Mouse (Mus musculus): ENCODE measurements around the gene Agpat4.

Agpat4 gene

GRCm38 (mm10) chr17:12121226-12121794, 2.8 kb downstream of the Agpat4 start:
- in situ Hi-C loops (cut with MboI, MseI), result loop anchor here in 1 of 2 experiments (5.0 kb wide), 1 partner anchor 81 kb away; no protein-coding TSS in a partner anchor

GRCm38 (mm10) chr17:12122262-12122661, 3.8 kb downstream of the Agpat4 start:
- in situ Hi-C loops (cut with MboI, MseI), result loop anchor here in 1 of 2 experiments (5.0 kb wide), 1 partner anchor 80 kb away; no protein-coding TSS in a partner anchor

DNA sequence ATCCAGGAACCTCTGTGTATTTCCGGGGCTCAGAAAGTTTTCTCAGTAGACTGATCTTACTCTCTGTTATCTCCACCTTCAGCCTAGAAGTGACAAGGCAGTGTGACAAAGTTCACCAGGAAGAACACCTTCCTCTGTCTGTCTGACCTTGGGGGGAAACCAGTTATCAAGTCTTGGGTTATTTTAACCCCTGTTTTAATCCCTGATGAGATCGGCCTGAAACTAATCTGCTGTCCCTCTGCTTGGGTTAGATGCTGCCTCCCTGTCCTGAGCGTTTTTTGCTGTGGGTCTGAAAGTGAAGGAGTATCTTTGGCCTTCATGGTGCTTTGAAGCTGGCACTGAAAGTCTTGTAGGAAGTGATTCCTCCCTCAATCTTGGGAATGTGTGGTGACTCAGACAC, 4.7 kb downstream of the Agpat4 start:
- in situ Hi-C loops (cut with MboI, MseI), result loop anchor here in 1 of 2 experiments (5.0 kb wide), 1 partner anchor 79 kb away; no protein-coding TSS in a partner anchor

- in situ Hi-C loops (cut with MboI, MseI), result no loop called here
Measured at GRCm38 (mm10) chr17:12127056-12127455, 8.6 kb downstream of the Agpat4 start.

- in situ Hi-C loops (cut with MboI, MseI), result no loop called here
Measured at GRCm38 (mm10) chr17:12128976-12129375, 10.5 kb downstream of the Agpat4 start.

DNA sequence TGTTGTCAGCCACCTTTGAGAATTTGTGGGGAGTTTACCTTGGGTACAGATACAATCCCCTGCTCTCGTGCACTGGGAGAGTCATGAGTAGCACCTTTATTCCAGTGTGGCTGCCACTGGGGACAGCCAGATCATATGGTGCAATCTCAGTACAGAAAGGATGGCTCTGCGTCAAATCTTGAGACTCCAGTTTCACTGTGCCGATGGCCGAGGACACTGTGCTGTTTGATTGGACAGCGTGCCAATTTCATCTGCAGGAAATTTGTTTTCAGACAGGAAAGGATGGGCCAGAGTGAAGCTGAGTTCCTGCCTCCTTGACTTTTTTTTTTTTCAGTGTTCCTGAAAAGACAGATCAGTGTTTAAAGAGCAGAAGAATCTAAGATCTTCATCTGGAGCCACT, 12.7 kb downstream of the Agpat4 start:
- in situ Hi-C loops (cut with MboI, MseI), result no loop called here

DNA sequence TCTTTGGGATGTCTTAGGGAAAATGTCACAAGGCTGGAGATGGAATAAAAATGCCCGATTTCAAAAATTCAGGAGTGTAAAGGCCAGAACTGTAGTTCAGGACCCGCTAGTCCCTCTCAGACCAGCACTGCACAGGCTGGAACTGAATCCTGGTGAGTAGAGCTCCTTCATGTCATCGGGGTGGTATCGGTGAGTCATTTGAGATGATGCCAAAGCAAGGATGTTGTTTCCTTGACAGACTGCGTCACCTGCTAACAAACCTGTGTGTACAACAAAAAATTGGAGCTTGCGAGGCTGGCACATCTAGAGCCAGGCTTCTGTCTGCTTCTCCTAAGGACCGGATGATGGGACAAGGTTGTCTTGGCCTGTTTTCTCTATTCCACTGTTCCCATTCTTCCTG, 13.1 kb downstream of the Agpat4 start:
- in situ Hi-C loops (cut with MboI, MseI), result no loop called here

- in situ Hi-C loops (cut with MboI, MseI), result no loop called here
Measured at GRCm38 (mm10) chr17:12132904-12133303, 14.4 kb downstream of the Agpat4 start.

GRCm38 (mm10) chr17:12133985-12134384, 15.5 kb downstream of the Agpat4 start:
- in situ Hi-C loops (cut with MboI, MseI), result no loop called here

DNA sequence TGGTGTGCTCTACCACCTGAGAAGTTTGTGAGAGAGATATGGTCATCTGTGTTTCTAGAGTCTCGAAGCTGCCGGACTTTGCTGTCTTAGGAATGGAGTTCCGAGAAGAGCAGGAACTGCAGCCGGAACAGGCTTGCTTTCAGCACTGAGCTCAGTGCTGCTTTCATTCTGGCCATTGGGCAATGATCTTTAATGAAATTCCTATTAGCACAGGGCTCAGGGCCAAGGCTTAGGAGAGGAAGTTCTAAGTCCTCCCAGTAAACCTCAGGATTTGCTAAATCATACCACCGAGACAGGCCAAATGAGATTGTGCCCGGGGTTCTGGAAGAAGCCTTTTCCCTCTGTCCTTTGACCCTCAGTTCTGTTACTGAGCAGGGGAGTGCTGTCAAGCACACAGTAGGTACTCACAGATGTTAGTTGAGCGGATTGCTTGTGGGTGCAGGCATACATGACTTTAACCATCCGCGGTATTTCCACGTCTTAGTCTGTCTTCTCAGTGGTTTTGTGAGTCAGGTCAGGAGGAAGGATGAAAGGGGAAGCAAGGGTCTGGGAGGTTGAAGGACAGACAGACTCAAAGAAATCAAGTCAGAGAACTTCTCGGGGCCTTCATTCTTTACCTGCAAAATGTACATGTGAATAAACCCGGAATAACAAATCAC, 16.6 kb downstream of the Agpat4 start:
- in situ Hi-C loops (cut with MboI, MseI), result no loop called here

DNA sequence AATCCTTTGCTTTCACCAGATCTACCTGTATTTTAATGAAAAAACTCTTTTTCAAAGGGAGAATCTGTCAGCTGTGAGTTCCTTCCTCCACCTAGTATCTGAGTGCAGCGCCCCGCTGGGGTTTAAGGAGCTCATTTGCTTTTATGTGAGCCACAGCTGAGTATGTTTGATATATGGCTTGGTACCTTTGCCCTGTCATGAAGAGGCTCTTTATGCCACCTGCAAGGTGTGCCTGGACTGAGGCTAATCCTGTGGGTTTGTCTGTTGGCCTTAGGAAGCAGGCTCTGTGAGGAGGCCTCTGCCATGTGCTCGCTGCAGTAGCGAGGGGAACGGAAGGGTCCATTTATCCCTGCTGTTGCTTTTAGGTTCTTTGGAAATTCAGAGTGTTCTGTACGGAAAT, 19.9 kb downstream of the Agpat4 start:
- in situ Hi-C loops (cut with MboI, MseI), result no loop called here

GRCm38 (mm10) chr17:12143948-12144364, 25.5 kb downstream of the Agpat4 start:
- in situ Hi-C loops (cut with MboI, MseI), result no loop called here

DNA sequence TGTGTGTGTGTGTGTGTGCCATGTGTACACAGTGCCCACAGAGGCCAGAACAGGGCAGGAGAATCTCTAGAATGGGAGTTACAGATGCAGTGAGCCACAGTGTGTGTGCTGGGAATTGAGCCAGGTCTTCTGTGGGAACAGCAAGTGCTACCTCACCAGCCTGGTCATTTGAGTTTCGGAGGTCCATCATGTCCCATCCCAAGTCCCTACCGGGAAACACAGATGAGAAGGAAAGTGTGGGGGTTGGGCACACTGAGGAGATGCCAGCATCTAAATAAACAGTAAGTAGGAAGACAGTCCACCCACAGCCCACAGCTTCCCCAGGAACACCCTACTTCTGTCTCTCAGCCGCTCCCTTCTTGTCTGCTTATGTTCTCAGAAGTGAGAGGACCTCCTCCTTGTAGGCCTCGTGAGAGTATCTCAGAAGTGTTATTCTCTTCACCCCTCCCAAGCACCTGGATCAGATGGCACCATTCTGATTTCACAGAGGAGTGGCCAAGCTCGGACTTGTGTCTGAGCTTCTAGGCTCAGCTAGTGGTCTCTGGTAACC, 27.7 kb downstream of the Agpat4 start:
- in situ Hi-C loops (cut with MboI, MseI), result no loop called here

DNA sequence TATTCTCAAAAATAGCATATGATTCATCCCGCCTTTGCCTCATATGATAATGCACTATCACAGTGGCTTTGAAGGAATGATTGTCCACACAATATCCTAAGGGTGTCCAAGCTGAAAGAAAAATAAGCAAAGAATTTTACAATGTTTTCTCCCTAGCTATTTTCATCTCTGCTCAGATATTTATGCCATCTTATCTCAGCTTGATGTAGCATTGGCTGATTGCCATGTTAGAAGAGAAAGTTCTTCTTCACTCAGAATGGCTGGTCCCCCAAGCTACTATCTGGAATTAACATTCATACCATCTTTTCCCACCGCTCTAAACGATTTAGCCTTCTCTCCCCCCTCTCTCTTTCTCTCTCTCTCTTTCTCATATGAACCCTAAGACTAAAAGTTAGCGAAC, 29.3 kb downstream of the Agpat4 start:
- in situ Hi-C loops (cut with MboI, MseI), result no loop called here

GRCm38 (mm10) chr17:12149232-12149861, 30.8 kb downstream of the Agpat4 start:
- in situ Hi-C loops (cut with MboI, MseI), result no loop called here

DNA sequence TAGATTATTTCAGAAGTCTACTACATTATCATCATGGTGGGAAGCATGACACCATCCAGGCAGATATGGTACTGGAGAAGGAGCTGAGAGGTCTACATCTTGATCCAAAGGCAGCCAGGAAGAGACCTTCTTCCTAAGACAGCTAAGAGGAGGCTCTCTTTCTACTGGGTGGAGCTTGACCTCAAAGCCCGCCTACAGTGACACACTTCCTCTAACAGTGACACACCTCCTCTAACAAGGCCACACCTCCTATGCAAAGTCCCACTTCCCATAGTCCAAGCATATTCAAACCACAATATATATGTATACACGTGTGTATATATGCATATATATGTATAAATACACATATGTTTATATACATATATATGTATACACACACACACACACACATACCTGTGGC, 32.5 kb downstream of the Agpat4 start:
- in situ Hi-C loops (cut with MboI, MseI), result no loop called here

DNA sequence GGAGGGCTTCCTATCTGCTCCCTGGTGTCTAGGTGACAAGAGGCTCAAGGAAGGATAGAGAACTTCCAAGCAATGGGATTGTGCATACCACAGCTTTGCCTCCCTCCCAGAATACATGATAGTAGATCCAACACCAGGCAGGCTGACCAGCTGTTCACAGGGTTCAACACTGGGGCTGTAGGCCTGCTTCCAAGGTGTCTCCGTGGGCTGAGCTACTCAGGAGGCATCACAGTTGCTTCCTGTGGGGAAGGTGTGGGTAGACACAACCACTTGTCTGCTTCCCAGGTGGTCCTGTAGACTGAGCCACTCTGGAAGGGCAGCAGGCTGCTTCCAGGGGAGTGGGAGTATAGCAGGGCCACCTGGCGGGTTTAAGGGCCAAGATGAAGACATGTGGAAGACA, 35.8 kb downstream of the Agpat4 start:
- in situ Hi-C loops (cut with MboI, MseI), result no loop called here

DNA sequence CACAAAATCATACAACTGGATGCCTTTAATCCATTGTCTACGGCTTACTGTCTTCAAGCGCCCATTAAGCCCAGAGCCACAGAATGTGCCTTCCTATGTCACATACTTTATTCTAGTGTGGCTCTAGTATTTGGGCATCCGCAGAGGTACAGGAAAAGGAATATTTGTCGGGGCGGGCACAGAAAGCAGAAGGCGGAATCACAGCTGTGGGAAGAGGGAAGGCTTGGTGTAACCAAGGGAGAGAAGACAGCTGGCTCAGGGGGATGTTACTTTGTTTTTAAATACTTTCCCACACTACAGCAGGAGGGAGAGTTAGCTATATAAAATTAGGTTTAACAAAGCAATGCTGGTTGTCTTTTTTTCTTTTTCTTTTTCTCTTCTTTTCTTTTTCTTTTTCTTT, 36.7 kb downstream of the Agpat4 start:
- in situ Hi-C loops (cut with MboI, MseI), result no loop called here

DNA sequence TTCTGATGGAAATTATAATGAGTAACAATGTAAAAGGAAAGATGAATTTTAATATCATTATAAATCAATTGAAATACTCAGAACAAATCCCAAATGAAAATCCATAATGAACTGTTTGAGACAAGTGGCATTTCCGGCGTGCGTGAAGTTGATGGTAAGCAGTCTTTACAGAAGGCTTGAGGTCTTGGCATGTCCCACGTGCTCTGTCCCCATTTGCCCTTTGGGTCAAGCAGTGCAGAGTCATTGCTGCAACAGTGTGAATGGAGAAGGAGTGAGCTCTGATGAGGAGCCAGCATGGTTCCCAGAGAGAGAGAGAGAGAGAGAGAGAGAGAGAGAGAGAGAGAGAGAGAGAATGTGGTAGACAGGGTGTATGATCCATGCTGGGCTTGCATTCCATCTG, 37.4 kb downstream of the Agpat4 start:
- in situ Hi-C loops (cut with MboI, MseI), result no loop called here

DNA sequence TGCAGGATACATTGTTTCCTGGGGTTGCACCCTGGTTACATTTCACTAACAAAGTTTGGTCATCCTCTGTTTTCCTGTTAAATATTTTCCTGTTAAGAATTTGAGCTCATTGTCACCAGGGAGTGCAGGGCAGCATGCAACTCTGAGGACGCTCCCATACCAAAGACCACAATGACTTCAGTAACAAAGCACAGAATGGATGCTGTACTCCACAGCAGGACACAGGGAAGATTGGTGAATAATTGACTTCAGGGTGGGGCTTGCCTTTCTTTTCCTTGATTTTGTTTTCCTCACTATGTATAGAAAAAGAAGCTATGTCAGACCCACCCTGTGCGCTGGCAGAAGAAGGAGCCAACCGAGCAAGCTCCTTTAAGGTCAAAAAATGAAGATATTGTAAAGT, 38.2 kb downstream of the Agpat4 start:
- in situ Hi-C loops (cut with MboI, MseI), result no loop called here

GRCm38 (mm10) chr17:12157203-12157602, 38.7 kb downstream of the Agpat4 start:
- in situ Hi-C loops (cut with MboI, MseI), result no loop called here

- in situ Hi-C loops (cut with MboI, MseI), result no loop called here
Measured at GRCm38 (mm10) chr17:12159187-12160060, 40.9 kb downstream of the Agpat4 start.
